Mouse (Mus musculus): ENCODE data around the gene 8030411F24Rik. TPM values are rescaled to one million over a fixed set of nuclear protein-coding genes. Genes with fewer than 3 reads are reported as not detected.
"Not testable (repeated sequence)": the region's sequence is repeated elsewhere in the genome, so short reads cannot be mapped to it uniquely, and the experiment has no call there.

Gene 8030411F24Rik
- not detected in 2 replicates for polyA plus RNA-seq (2012; rRNA removed)

- DNase-seq (ENCODE audit: extremely low spot score in 1 of 2, low spot score in 1 of 2) = no peak
These were observed at the start of gene 8030411F24Rik for GRCm38 (mm10) chr2:148781709-148782108. Gene 8030411F24Rik, plus strand, starts transcription at chr2:148782009.

- DNase-seq (ENCODE audit: extremely low spot score in 1 of 2, low spot score in 1 of 2) = peak; percentile 96 to 97
These were observed 49.3 kb upstream of the 8030411F24Rik start, which contains the start of gene Napb for GRCm38 (mm10) chr2:148732327-148733000. Gene Napb, minus strand, starts transcription at chr2:148732467.

GRCm38 (mm10) chr2:148743001-148743400, 38.8 kb upstream of the 8030411F24Rik start:
- peak in 1 of 2 experiments; percentile 64 for DNase-seq (ENCODE audit: extremely low spot score in 1 of 2, low spot score in 1 of 2)

- no peak for DNase-seq (ENCODE audit: extremely low spot score in 1 of 2, low spot score in 1 of 2)
These were observed 37.9 kb upstream of the 8030411F24Rik start for GRCm38 (mm10) chr2:148743846-148744407.

- DNase-seq (ENCODE audit: extremely low spot score in 1 of 2, low spot score in 1 of 2) = no peak
These were observed 31.8 kb upstream of the 8030411F24Rik start, which contains the start of gene Cstl1 for GRCm38 (mm10) chr2:148750058-148750457. Gene Cstl1, plus strand, starts transcription at chr2:148750358.

- DNase-seq (ENCODE audit: extremely low spot score in 1 of 2, low spot score in 1 of 2) = peak; percentile 68 to 91
These were observed 29.7 kb upstream of the 8030411F24Rik start for GRCm38 (mm10) chr2:148751893-148752813.

- DNase-seq (ENCODE audit: extremely low spot score in 1 of 2, low spot score in 1 of 2) = no peak
These were observed 27.4 kb upstream of the 8030411F24Rik start for GRCm38 (mm10) chr2:148754310-148754846.

GRCm38 (mm10) chr2:148763648-148764388, 18.0 kb upstream of the 8030411F24Rik start:
- DNase-seq (ENCODE audit: extremely low spot score in 1 of 2, low spot score in 1 of 2) = no peak

- not testable (repeated sequence) for DNase-seq (ENCODE audit: extremely low spot score in 1 of 2, low spot score in 1 of 2)
These were observed 10.4 kb upstream of the 8030411F24Rik start, which contains the start of gene Cst11 for GRCm38 (mm10) chr2:148771397-148771796. Gene Cst11, minus strand, starts transcription at chr2:148771497.

- DNase-seq (ENCODE audit: extremely low spot score in 1 of 2, low spot score in 1 of 2) = peak; percentile 7 to 11
These were observed 7.3 kb downstream of the 8030411F24Rik start, which contains the start of gene Cst12 for GRCm38 (mm10) chr2:148789142-148789541. Gene Cst12, plus strand, starts transcription at chr2:148789361.

GRCm38 (mm10) chr2:148798485-148798884, 16.7 kb downstream of the 8030411F24Rik start, which contains the start of gene Cst8:
Gene Cst8, plus strand, starts transcription at chr2:148798785.
- DNase-seq (ENCODE audit: extremely low spot score in 1 of 2, low spot score in 1 of 2) = no peak

GRCm38 (mm10) chr2:148801491-148801921, 19.7 kb downstream of the 8030411F24Rik start:
- DNase-seq (ENCODE audit: extremely low spot score in 1 of 2, low spot score in 1 of 2) = no peak

- no peak for DNase-seq (ENCODE audit: extremely low spot score in 1 of 2, low spot score in 1 of 2)
These were observed 24.9 kb downstream of the 8030411F24Rik start for GRCm38 (mm10) chr2:148806696-148807095.

- no peak for DNase-seq (ENCODE audit: extremely low spot score in 1 of 2, low spot score in 1 of 2)
These were observed 38.1 kb downstream of the 8030411F24Rik start, which contains the start of gene Cst13 for GRCm38 (mm10) chr2:148819909-148820308. Gene Cst13, plus strand, starts transcription at chr2:148820081.

- no peak for DNase-seq (ENCODE audit: extremely low spot score in 1 of 2, low spot score in 1 of 2)
These were observed 44.2 kb downstream of the 8030411F24Rik start for GRCm38 (mm10) chr2:148825986-148826385.

GRCm38 (mm10) chr2:148834912-148835311, 53.1 kb downstream of the 8030411F24Rik start, which contains the start of gene Cst9:
Gene Cst9, plus strand, starts transcription at chr2:148835147.
- no peak for DNase-seq (ENCODE audit: extremely low spot score in 1 of 2, low spot score in 1 of 2)
